Mouse (Mus musculus) heart, embryonic 12.5 days (tissue): Measurements from ENCODE around the gene Vav3. TPM values are rescaled to one million over a fixed set of nuclear protein-coding genes. Genes with fewer than 3 reads are reported as not detected.
A peak's percentile ranks its signal among the peaks of the same experiment; 100 is the strongest.

Source experiments
- ATAC-seq: fragments of 200-750 bp; cut with Nextera tagmentation; 2 replicates; pipeline ENCODE4 v1.8.0; 2017; ENCODE audit warnings: moderate TSS enrichment, moderate library complexity; ENCODE audit not compliant: insufficient number of reproducible peaks, low FRiP score
- H3K27ac ChIP-seq: fragments of 300-500 bp; sonication (generic); 2 replicates; pipeline ENCODE4 v1.5.1; 2016; ENCODE audit warnings: mild to moderate bottlenecking, moderate library complexity; ENCODE audit not compliant: poor library complexity, severe bottlenecking
- H3K27me3 ChIP-seq: fragments of 300-500 bp; sonication (generic); replicated peaks from 2 replicates; pipeline ENCODE4 v1.6.1; 2016; ENCODE audit warnings: mild to moderate bottlenecking, moderate library complexity
- H3K36me3 ChIP-seq: fragments of 300-500 bp; sonication (generic); 2 replicates; pipeline ENCODE4 v1.6.1; 2016; ENCODE audit warnings: mild to moderate bottlenecking, moderate library complexity
- H3K4me1 ChIP-seq: fragments of 300-500 bp; sonication (generic); replicated peaks from 2 replicates; pipeline ENCODE4 v1.6.1; 2016; ENCODE audit warnings: mild to moderate bottlenecking
- H3K4me2 ChIP-seq: fragments of 300-500 bp; sonication (generic); 2 replicates; pipeline ENCODE4 v1.6.1; 2016; ENCODE audit warnings: mild to moderate bottlenecking, moderate library complexity
- H3K4me3 ChIP-seq: fragments of 300-500 bp; sonication (generic); 2 replicates; pipeline ENCODE4 v1.5.1; 2016; ENCODE audit warnings: mild to moderate bottlenecking
- H3K9ac ChIP-seq: fragments of 300-500 bp; sonication (generic); 2 replicates; pipeline ENCODE4 v1.6.1; 2016; ENCODE audit warnings: mild to moderate bottlenecking, moderate library complexity
- H3K9me3 ChIP-seq: fragments of 300-500 bp; sonication (generic); replicated peaks from 2 replicates; pipeline ENCODE4 v1.6.1; 2016; ENCODE audit warnings: mild to moderate bottlenecking, moderate library complexity
- WGBS: fragments of 180-500 bp; shearing (Covaris S2); methylation state at CpG from one replicate; pipeline ENCODE4 v1.1.7; 2016; 5-methylcytosine and 5-hydroxymethylcytosine counted together
- polyA plus RNA-seq: library from polyadenylated mRNA; unstranded; fragments of >200 nt; fragmentation: Nextera tagmentation; extraction: Ambion mirVana; gene quantifications from 2 replicates; pipeline ENCODE4 v1.2.1, GENCODE M21; 2016

The Vav3 gene
- polyA plus RNA-seq, 1 experiment from 2014 or later: 9.9 TPM

GRCm38 (mm10) chr3:109509784-109510183 is 169.3 kb downstream of the Vav3 start:
- Histone ChIP-seq H3K4me1 (no peaks in the 10 kb centered on the region), H3K9ac (no peak overlapping the region), H3K27ac (no peak overlapping the region), H3K4me3 (no peak overlapping the region), H3K4me2 (no peak overlapping the region), H3K36me3 (peaks cover 6% of the 10 kb centered on the region; the same call in 1 of the 2 replicates), H3K27me3 (no peaks in the 10 kb centered on the region), H3K9me3 (no peaks in the 10 kb centered on the region)
- no peak for ATAC-seq
- WGBS: 80% methylated on average over 1 of the region's 1 CpGs

GRCm38 (mm10) chr3:109511849-109512248 is 171.4 kb downstream of the Vav3 start:
- Histone ChIP-seq H3K9me3 (no peaks in the 10 kb centered on the region), H3K4me1 (no peaks in the 10 kb centered on the region), H3K4me3 (no peak overlapping the region), H3K27ac (no peak overlapping the region), H3K27me3 (no peaks in the 10 kb centered on the region), H3K9ac (no peak overlapping the region), H3K36me3 (peaks cover 4% of the 10 kb centered on the region; the same call in 1 of the 2 replicates), H3K4me2 (no peak overlapping the region)
- no peak for ATAC-seq
- WGBS: 78% methylated on average over 1 of the region's 1 CpGs

GRCm38 (mm10) chr3:109515479-109515878 is 175.0 kb downstream of the Vav3 start:
- peaks cover under 1% of the 10 kb centered on the region; the same call in 1 of the 2 replicates for H3K36me3 ChIP-seq
- no peak overlapping the region for H3K4me2 ChIP-seq
- H3K27ac ChIP-seq: no peak overlapping the region
- no peak for ATAC-seq
- no peaks in the 10 kb centered on the region for H3K9me3 ChIP-seq
- no peak overlapping the region for H3K4me3 ChIP-seq
- H3K27me3 ChIP-seq: no peaks in the 10 kb centered on the region
- H3K4me1 ChIP-seq: no peaks in the 10 kb centered on the region
- 68% methylated on average over 3 of the region's 3 CpGs for WGBS
- no peak overlapping the region for H3K9ac ChIP-seq

GRCm38 (mm10) chr3:109516372-109516771 is 175.9 kb downstream of the Vav3 start:
- H3K9ac ChIP-seq: no peak overlapping the region
- no peak for ATAC-seq
- WGBS: 91% methylated on average over 10 of the region's 10 CpGs
- no peak overlapping the region for H3K27ac ChIP-seq
- no peaks in the 10 kb centered on the region for H3K9me3 ChIP-seq
- no peaks in the 10 kb centered on the region for H3K27me3 ChIP-seq
- H3K36me3 ChIP-seq: no peaks in the 10 kb centered on the region
- no peak overlapping the region for H3K4me2 ChIP-seq
- H3K4me1 ChIP-seq: no peaks in the 10 kb centered on the region
- H3K4me3 ChIP-seq: no peak overlapping the region

- Histone ChIP-seq H3K27me3 (no peaks in the 10 kb centered on the region), H3K36me3 (no peaks in the 10 kb centered on the region), H3K4me1 (no peaks in the 10 kb centered on the region), H3K4me2 (peak overlapping the region; percentile 16; the same call in 1 of the 2 replicates), H3K9me3 (no peaks in the 10 kb centered on the region), H3K9ac (no peak overlapping the region), H3K27ac (no peak overlapping the region), H3K4me3 (no peak overlapping the region)
- ATAC-seq: no peak
- 47% methylated on average over 7 of the region's 7 CpGs for WGBS
Observed at GRCm38 (mm10) chr3:109522115-109522514, 181.7 kb downstream of the Vav3 start.

- 87% methylated on average over 12 of the region's 12 CpGs for WGBS
- Histone ChIP-seq H3K36me3 (no peaks in the 10 kb centered on the region), H3K4me3 (no peak overlapping the region)
Observed at GRCm38 (mm10) chr3:109525825-109526224, 185.4 kb downstream of the Vav3 start.

GRCm38 (mm10) chr3:109526246-109526645 is 185.8 kb downstream of the Vav3 start:
- Histone ChIP-seq H3K27ac (no peak overlapping the region), H3K9me3 (no peaks in the 10 kb centered on the region), H3K4me1 (no peaks in the 10 kb centered on the region), H3K9ac (no peak overlapping the region), H3K27me3 (no peaks in the 10 kb centered on the region), H3K36me3 (no peaks in the 10 kb centered on the region), H3K4me2 (no peak overlapping the region), H3K4me3 (no peak overlapping the region)
- ATAC-seq: no peak
- WGBS: 7% methylated on average over 4 of the region's 4 CpGs

More at GRCm38 (mm10) chr3:109525825-109526224, 185.4 kb downstream of the Vav3 start:
- Histone ChIP-seq H3K27ac (no peak overlapping the region), H3K4me2 (no peak overlapping the region), H3K9me3 (no peaks in the 10 kb centered on the region), H3K27me3 (no peaks in the 10 kb centered on the region), H3K9ac (no peak overlapping the region), H3K4me1 (no peaks in the 10 kb centered on the region)
- ATAC-seq: no peak

GRCm38 (mm10) chr3:109526651-109527050 is 186.2 kb downstream of the Vav3 start:
- Histone ChIP-seq H3K9ac (no peak overlapping the region), H3K4me2 (no peak overlapping the region), H3K4me3 (no peak overlapping the region), H3K36me3 (no peaks in the 10 kb centered on the region), H3K27ac (no peak overlapping the region), H3K9me3 (no peaks in the 10 kb centered on the region), H3K27me3 (no peaks in the 10 kb centered on the region), H3K4me1 (no peaks in the 10 kb centered on the region)
- ATAC-seq: no peak
- 68% methylated on average over 8 of the region's 8 CpGs for WGBS

- Histone ChIP-seq H3K4me3 (no peak overlapping the region), H3K4me1 (no peaks in the 10 kb centered on the region), H3K9me3 (no peaks in the 10 kb centered on the region), H3K27me3 (no peaks in the 10 kb centered on the region), H3K4me2 (no peak overlapping the region), H3K9ac (no peak overlapping the region), H3K36me3 (no peaks in the 10 kb centered on the region), H3K27ac (no peak overlapping the region)
- 75% methylated on average over 4 of the region's 4 CpGs for WGBS
- ATAC-seq: no peak
Observed at GRCm38 (mm10) chr3:109528688-109529087, 188.2 kb downstream of the Vav3 start.

GRCm38 (mm10) chr3:109537686-109538085 is 197.2 kb downstream of the Vav3 start:
- 79% methylated on average over 3 of the region's 3 CpGs for WGBS

GRCm38 (mm10) chr3:109540009-109540408 is 199.6 kb downstream of the Vav3 start:
- Histone ChIP-seq H3K36me3 (no peaks in the 10 kb centered on the region), H3K4me2 (no peak overlapping the region), H3K9ac (no peak overlapping the region), H3K4me1 (no peaks in the 10 kb centered on the region), H3K4me3 (no peak overlapping the region), H3K27me3 (no peaks in the 10 kb centered on the region), H3K9me3 (no peaks in the 10 kb centered on the region), H3K27ac (no peak overlapping the region)
- 56% methylated on average over 4 of the region's 4 CpGs for WGBS
- ATAC-seq: no peak

More at GRCm38 (mm10) chr3:109537686-109538085, 197.2 kb downstream of the Vav3 start:
- H3K27me3 ChIP-seq: no peaks in the 10 kb centered on the region
- H3K27ac ChIP-seq: no peak overlapping the region
- no peaks in the 10 kb centered on the region for H3K4me1 ChIP-seq
- H3K9me3 ChIP-seq: no peaks in the 10 kb centered on the region
- no peak for ATAC-seq
- H3K4me2 ChIP-seq: no peak overlapping the region
- no peaks in the 10 kb centered on the region for H3K36me3 ChIP-seq
- H3K4me3 ChIP-seq: no peak overlapping the region
- H3K9ac ChIP-seq: no peak overlapping the region

GRCm38 (mm10) chr3:109544476-109545221 is 204.2 kb downstream of the Vav3 start:
- no peaks in the 10 kb centered on the region for H3K9me3 ChIP-seq
- no peak overlapping the region for H3K27ac ChIP-seq
- WGBS: 75% methylated on average over 7 of the region's 7 CpGs
- H3K36me3 ChIP-seq: no peaks in the 10 kb centered on the region
- H3K27me3 ChIP-seq: no peaks in the 10 kb centered on the region
- H3K4me1 ChIP-seq: no peaks in the 10 kb centered on the region
- no peak overlapping the region for H3K4me3 ChIP-seq
- ATAC-seq: no peak
- no peak overlapping the region for H3K4me2 ChIP-seq
- no peak overlapping the region for H3K9ac ChIP-seq
